Mouse (Mus musculus): ENCODE data around the gene 0610040J01Rik. TPM values are rescaled to one million over a fixed set of nuclear protein-coding genes. Genes with fewer than 3 reads are reported as not detected.

Gene 0610040J01Rik
- polyA plus RNA-seq, 1 experiment from 2014 or later = 0.60 TPM

- H3K9ac ChIP-seq = no peak overlapping the region
Measured at GRCm38 (mm10) chr5:63935581-63935980, 123.4 kb downstream of the 0610040J01Rik start.

DNA sequence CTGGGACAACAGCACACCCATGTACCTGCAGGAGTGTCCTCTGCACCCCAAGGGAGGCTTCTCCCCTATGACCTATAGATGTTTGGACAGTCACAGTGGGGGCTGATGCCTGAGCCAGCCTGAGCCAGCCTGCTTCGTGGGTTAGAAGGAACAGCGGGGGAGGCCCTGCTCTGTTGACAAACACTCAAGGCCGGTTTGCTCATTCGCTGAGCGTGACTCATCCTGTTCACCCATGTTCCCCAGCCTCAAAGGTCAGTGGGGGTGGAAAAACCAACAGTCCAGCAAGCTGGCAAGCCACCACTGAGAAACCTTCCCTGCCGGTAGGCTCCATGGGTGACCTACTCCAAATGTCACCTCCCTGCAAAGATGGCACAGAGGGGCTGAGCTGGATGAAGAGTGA, 124.6 kb downstream of the 0610040J01Rik start:
- no peak overlapping the region for H3K9ac ChIP-seq
- H3K36me3 ChIP-seq = no peaks in the 10 kb centered on the region
- peaks cover 9% of the 10 kb centered on the region for H3K4me1 ChIP-seq (replicated peaks)
- no peak overlapping the region for H3K27ac ChIP-seq (ENCODE audit: poor library complexity, severe bottlenecking)
- no peak overlapping the region for H3K4me3 ChIP-seq
- no peak for ATAC-seq (ENCODE audit: insufficient number of reproducible peaks, low FRiP score)
- no peaks in the 10 kb centered on the region for H3K27me3 ChIP-seq (replicated peaks)
- no peak overlapping the region for H3K4me2 ChIP-seq
- no peaks in the 10 kb centered on the region for H3K9me3 ChIP-seq (replicated peaks)
- WGBS = 54% methylated on average over 6 of the region's 6 CpGs

More at GRCm38 (mm10) chr5:63935581-63935980, 123.4 kb downstream of the 0610040J01Rik start:
- Histone ChIP-seq H3K27me3 (replicated peaks) (no peaks in the 10 kb centered on the region), H3K4me1 (replicated peaks) (peaks cover 9% of the 10 kb centered on the region), H3K4me2 (no peak overlapping the region), H3K4me3 (no peak overlapping the region), H3K9me3 (replicated peaks) (no peaks in the 10 kb centered on the region), H3K36me3 (no peaks in the 10 kb centered on the region), H3K27ac (ENCODE audit: poor library complexity, severe bottlenecking) (no peak overlapping the region)
- no peak for ATAC-seq (ENCODE audit: insufficient number of reproducible peaks, low FRiP score)
- WGBS = 87% methylated on average over 6 of the region's 6 CpGs

GRCm38 (mm10) chr5:63938575-63938974, 126.4 kb downstream of the 0610040J01Rik start:
- no peak overlapping the region for H3K27ac ChIP-seq (ENCODE audit: poor library complexity, severe bottlenecking)
- 67% methylated on average over 4 of the region's 4 CpGs for WGBS
- no peaks in the 10 kb centered on the region for H3K36me3 ChIP-seq
- no peak for ATAC-seq (ENCODE audit: insufficient number of reproducible peaks, low FRiP score)
- H3K27me3 ChIP-seq (replicated peaks) = no peaks in the 10 kb centered on the region
- no peaks in the 10 kb centered on the region for H3K9me3 ChIP-seq (replicated peaks)
- no peaks in the 10 kb centered on the region for H3K4me1 ChIP-seq (replicated peaks)
- H3K9ac ChIP-seq = no peak overlapping the region
- H3K4me3 ChIP-seq = no peak overlapping the region
- H3K4me2 ChIP-seq = no peak overlapping the region

DNA sequence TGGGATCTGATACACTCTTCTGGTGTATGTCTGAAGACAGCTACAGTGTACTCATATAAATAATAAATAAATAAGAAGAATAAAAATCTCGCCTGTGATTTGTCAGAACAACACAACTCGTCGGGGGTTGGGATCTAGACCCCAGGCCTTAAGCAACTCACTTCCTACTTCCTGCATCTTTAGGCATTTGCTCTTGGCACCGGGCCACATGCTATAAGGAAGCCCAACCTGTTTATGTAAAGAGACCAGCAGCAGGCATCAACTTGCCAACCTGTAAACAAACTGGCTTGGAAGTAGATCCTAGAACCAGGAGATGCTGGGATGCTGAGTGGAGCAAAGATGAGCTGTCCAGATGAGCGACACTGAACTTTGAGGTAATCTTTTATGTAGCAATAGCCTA, 129.7 kb downstream of the 0610040J01Rik start:
- no peaks in the 10 kb centered on the region for H3K36me3 ChIP-seq
- ATAC-seq (ENCODE audit: insufficient number of reproducible peaks, low FRiP score) = no peak
- WGBS = 69% methylated on average over 5 of the region's 5 CpGs

GRCm38 (mm10) chr5:63943291-63943690, 131.1 kb downstream of the 0610040J01Rik start:
- no peak for ATAC-seq (ENCODE audit: insufficient number of reproducible peaks, low FRiP score)
- Histone ChIP-seq H3K36me3 (no peaks in the 10 kb centered on the region), H3K4me1 (replicated peaks) (no peaks in the 10 kb centered on the region), H3K27me3 (replicated peaks) (no peaks in the 10 kb centered on the region), H3K4me3 (no peak overlapping the region), H3K27ac (ENCODE audit: poor library complexity, severe bottlenecking) (no peak overlapping the region), H3K9me3 (replicated peaks) (no peaks in the 10 kb centered on the region), H3K9ac (no peak overlapping the region), H3K4me2 (no peak overlapping the region)
- WGBS = 87% methylated on average over 9 of the region's 9 CpGs

More for the DNA sequence above, 129.7 kb downstream of the 0610040J01Rik start:
- Histone ChIP-seq H3K27ac (ENCODE audit: poor library complexity, severe bottlenecking) (no peak overlapping the region), H3K9ac (no peak overlapping the region), H3K4me2 (no peak overlapping the region), H3K4me3 (no peak overlapping the region), H3K27me3 (replicated peaks) (no peaks in the 10 kb centered on the region), H3K9me3 (replicated peaks) (no peaks in the 10 kb centered on the region), H3K4me1 (replicated peaks) (no peaks in the 10 kb centered on the region)

- WGBS = 80% methylated on average over 8 of the region's 8 CpGs
- Histone ChIP-seq H3K4me2 (no peak overlapping the region), H3K27me3 (replicated peaks) (no peaks in the 10 kb centered on the region), H3K4me3 (no peak overlapping the region), H3K27ac (ENCODE audit: poor library complexity, severe bottlenecking) (no peak overlapping the region), H3K9me3 (replicated peaks) (no peaks in the 10 kb centered on the region), H3K36me3 (no peaks in the 10 kb centered on the region), H3K9ac (no peak overlapping the region), H3K4me1 (replicated peaks) (peaks cover 22% of the 10 kb centered on the region)
- ATAC-seq (ENCODE audit: insufficient number of reproducible peaks, low FRiP score) = no peak
Measured at GRCm38 (mm10) chr5:63947526-63947925, 135.4 kb downstream of the 0610040J01Rik start.

DNA sequence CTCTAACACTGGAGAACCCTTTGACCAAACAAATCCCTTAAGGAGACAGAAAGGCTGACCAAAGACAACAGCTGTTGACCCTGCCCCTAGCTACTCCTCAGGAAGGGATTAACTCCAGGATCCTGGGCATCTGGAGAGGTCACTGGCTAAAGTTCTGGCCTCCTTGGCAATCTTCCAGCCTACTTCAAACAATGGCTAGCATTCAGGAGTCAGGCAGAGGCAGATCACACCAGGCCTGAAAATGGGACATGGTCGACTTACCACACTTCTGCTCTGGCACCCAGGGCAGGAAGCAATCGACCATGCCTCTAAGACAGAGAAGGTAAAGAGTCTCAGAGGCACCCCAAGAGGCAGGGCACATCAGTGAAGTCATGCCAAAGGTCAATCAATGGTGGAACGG, 137.0 kb downstream of the 0610040J01Rik start:
- no peaks in the 10 kb centered on the region for H3K27me3 ChIP-seq (replicated peaks)
- no peak overlapping the region for H3K9ac ChIP-seq
- 61% methylated on average over 3 of the region's 3 CpGs for WGBS
- H3K4me3 ChIP-seq = no peak overlapping the region
- H3K4me1 ChIP-seq (replicated peaks) = peaks cover 22% of the 10 kb centered on the region
- H3K27ac ChIP-seq (ENCODE audit: poor library complexity, severe bottlenecking) = no peak overlapping the region
- no peaks in the 10 kb centered on the region for H3K9me3 ChIP-seq (replicated peaks)
- no peak overlapping the region for H3K4me2 ChIP-seq
- no peaks in the 10 kb centered on the region for H3K36me3 ChIP-seq
- ATAC-seq (ENCODE audit: insufficient number of reproducible peaks, low FRiP score) = no peak

Other genes with a start within 250 kb of the 0610040J01Rik start
- gene Nwd2, start 163.3 kb upstream of the 0610040J01Rik start, polyA plus RNA-seq (2016; fragmentation: Nextera tagmentation; extraction: Ambion mirVana) = 0.11 TPM in 1 of 2 replicates, not detected in the other
- gene Rell1, start 156.5 kb downstream of the 0610040J01Rik start, polyA plus RNA-seq (2016; fragmentation: Nextera tagmentation; extraction: Ambion mirVana) = 8.5 and 10.1 TPM in 2 replicates